Mouse (Mus musculus): ENCODE data around the gene Prep. TPM values are rescaled to one million over a fixed set of nuclear protein-coding genes. Genes with fewer than 3 reads are reported as not detected.
A peak's percentile ranks its signal among the peaks of the same experiment; 100 is the strongest.

Gene Prep
- polyA plus RNA-seq, 1 experiment from 2014 or later = 41.7 TPM

GRCm38 (mm10) chr10:45136806-45137205, 69.8 kb downstream of the Prep start:
- no peak for DNase-seq (ENCODE audit: low spot score)
- 90% methylated on average over 7 of the region's 7 CpGs for WGBS
- no peaks in the 10 kb centered on the region for H3K9me3 ChIP-seq

GRCm38 (mm10) chr10:45139910-45140309, 72.9 kb downstream of the Prep start:
- Histone ChIP-seq H3K27ac (replicated peaks) (no peak overlapping the region), H3K27me3 (replicated peaks; ENCODE audit: low read depth, poor library complexity, severe bottlenecking) (no peaks in the 10 kb centered on the region), H3K9me3 (no peaks in the 10 kb centered on the region), H3K36me3 (replicated peaks) (peaks cover 51% of the 10 kb centered on the region), H3K4me1 (0 out of 2 replicates have a peak, but pooled peaks cover 3% of the 10 kb centered on the region), H3K4me3 (no peak overlapping the region)
- WGBS = 72% methylated on average over 4 of the region's 4 CpGs
- DNase-seq (ENCODE audit: low spot score) = no peak

More at GRCm38 (mm10) chr10:45136806-45137205, 69.8 kb downstream of the Prep start:
- peaks cover 44% of the 10 kb centered on the region for H3K36me3 ChIP-seq (replicated peaks)
- no peak overlapping the region for H3K27ac ChIP-seq (replicated peaks)
- H3K4me3 ChIP-seq = no peak overlapping the region
- H3K4me1 ChIP-seq = 0 out of 2 replicates have a peak, but pooled peaks cover 3% of the 10 kb centered on the region
- H3K27me3 ChIP-seq (replicated peaks; ENCODE audit: low read depth, poor library complexity, severe bottlenecking) = no peaks in the 10 kb centered on the region

- DNase-seq (ENCODE audit: low spot score) = no peak
- no peaks in the 10 kb centered on the region for H3K9me3 ChIP-seq
- no peaks in the 10 kb centered on the region for H3K27me3 ChIP-seq (replicated peaks; ENCODE audit: low read depth, poor library complexity, severe bottlenecking)
- 92% methylated on average over 7 of the region's 7 CpGs for WGBS
- H3K4me1 ChIP-seq = 0 out of 2 replicates have a peak, but pooled peaks cover 3% of the 10 kb centered on the region
- peaks cover 47% of the 10 kb centered on the region for H3K36me3 ChIP-seq (replicated peaks)
- H3K27ac ChIP-seq (replicated peaks) = no peak overlapping the region
- H3K4me3 ChIP-seq = no peak overlapping the region
These were observed 73.6 kb downstream of the Prep start for GRCm38 (mm10) chr10:45140474-45141212.

GRCm38 (mm10) chr10:45142359-45142758, 75.4 kb downstream of the Prep start:
- Histone ChIP-seq H3K4me1 (peaks cover 16% of the 10 kb centered on the region), H3K9me3 (no peaks in the 10 kb centered on the region), H3K27me3 (replicated peaks; ENCODE audit: low read depth, poor library complexity, severe bottlenecking) (no peaks in the 10 kb centered on the region), H3K36me3 (replicated peaks) (peaks cover 33% of the 10 kb centered on the region), H3K27ac (replicated peaks) (no peak overlapping the region), H3K4me3 (no peak overlapping the region)
- DNase-seq (ENCODE audit: low spot score) = no peak
- 88% methylated on average over 5 of the region's 5 CpGs for WGBS

GRCm38 (mm10) chr10:45144038-45144817, 77.2 kb downstream of the Prep start:
- 93% methylated on average over 6 of the region's 6 CpGs for WGBS
- no peak overlapping the region for H3K4me3 ChIP-seq
- no peak for DNase-seq (ENCODE audit: low spot score)

GRCm38 (mm10) chr10:45146821-45147220, 79.8 kb downstream of the Prep start:
- Histone ChIP-seq H3K36me3 (replicated peaks) (peaks cover 67% of the 10 kb centered on the region), H3K9me3 (no peaks in the 10 kb centered on the region), H3K27me3 (replicated peaks; ENCODE audit: low read depth, poor library complexity, severe bottlenecking) (no peaks in the 10 kb centered on the region), H3K4me3 (no peak overlapping the region), H3K27ac (replicated peaks) (peak overlapping the region; percentile 31), H3K4me1 (peaks cover 13% of the 10 kb centered on the region)
- WGBS = 39% methylated on average over 6 of the region's 6 CpGs
- DNase-seq (ENCODE audit: low spot score) = no peak

More at GRCm38 (mm10) chr10:45144038-45144817, 77.2 kb downstream of the Prep start:
- H3K4me1 ChIP-seq = peaks cover 16% of the 10 kb centered on the region
- H3K36me3 ChIP-seq (replicated peaks) = peaks cover 41% of the 10 kb centered on the region
- no peaks in the 10 kb centered on the region for H3K27me3 ChIP-seq (replicated peaks; ENCODE audit: low read depth, poor library complexity, severe bottlenecking)
- H3K27ac ChIP-seq (replicated peaks) = no peak overlapping the region
- H3K9me3 ChIP-seq = no peaks in the 10 kb centered on the region

- H3K36me3 ChIP-seq (replicated peaks) = peaks cover 87% of the 10 kb centered on the region
- no peak for DNase-seq (ENCODE audit: low spot score)
- 67% methylated on average over 5 of the region's 5 CpGs for WGBS
- H3K4me1 ChIP-seq = peaks cover 9% of the 10 kb centered on the region
- no peaks in the 10 kb centered on the region for H3K27me3 ChIP-seq (replicated peaks; ENCODE audit: low read depth, poor library complexity, severe bottlenecking)
- H3K27ac ChIP-seq (replicated peaks) = no peak overlapping the region
- no peaks in the 10 kb centered on the region for H3K9me3 ChIP-seq
- no peak overlapping the region for H3K4me3 ChIP-seq
These were observed 84.1 kb downstream of the Prep start for GRCm38 (mm10) chr10:45151137-45151536.

- 93% methylated on average over 12 of the region's 12 CpGs for WGBS
- Histone ChIP-seq H3K9me3 (no peaks in the 10 kb centered on the region), H3K27ac (replicated peaks) (no peak overlapping the region), H3K36me3 (replicated peaks) (peaks cover 95% of the 10 kb centered on the region), H3K27me3 (replicated peaks; ENCODE audit: low read depth, poor library complexity, severe bottlenecking) (no peaks in the 10 kb centered on the region), H3K4me1 (peaks cover under 1% of the 10 kb centered on the region; the same call in 1 of the 2 replicates), H3K4me3 (no peak overlapping the region)
- DNase-seq (ENCODE audit: low spot score) = no peak
These were observed 85.0 kb downstream of the Prep start for GRCm38 (mm10) chr10:45151771-45152692.

GRCm38 (mm10) chr10:45154557-45155060, 87.6 kb downstream of the Prep start:
- Histone ChIP-seq H3K4me3 (no peak overlapping the region), H3K4me1 (no peaks in the 10 kb centered on the region), H3K27me3 (replicated peaks; ENCODE audit: low read depth, poor library complexity, severe bottlenecking) (no peaks in the 10 kb centered on the region), H3K36me3 (replicated peaks) (peaks cover 99% of the 10 kb centered on the region), H3K9me3 (no peaks in the 10 kb centered on the region), H3K27ac (replicated peaks) (no peak overlapping the region)
- 94% methylated on average over 14 of the region's 14 CpGs for WGBS
- DNase-seq (ENCODE audit: low spot score) = no peak

- no peaks in the 10 kb centered on the region for H3K9me3 ChIP-seq
- no peak overlapping the region for H3K27ac ChIP-seq (replicated peaks)
- 86% methylated on average over 8 of the region's 8 CpGs for WGBS
- H3K4me1 ChIP-seq = no peaks in the 10 kb centered on the region
- DNase-seq (ENCODE audit: low spot score) = no peak
- H3K36me3 ChIP-seq (replicated peaks) = peaks cover 6% of the 10 kb centered on the region
- no peak overlapping the region for H3K4me3 ChIP-seq
- H3K27me3 ChIP-seq (replicated peaks; ENCODE audit: low read depth, poor library complexity, severe bottlenecking) = no peaks in the 10 kb centered on the region
These were observed 98.8 kb downstream of the Prep start for GRCm38 (mm10) chr10:45165851-45166250.

- Histone ChIP-seq H3K4me1 (no peaks in the 10 kb centered on the region), H3K4me3 (no peak overlapping the region), H3K36me3 (replicated peaks) (no peaks in the 10 kb centered on the region), H3K27me3 (replicated peaks; ENCODE audit: low read depth, poor library complexity, severe bottlenecking) (no peaks in the 10 kb centered on the region), H3K27ac (replicated peaks) (no peak overlapping the region), H3K9me3 (no peaks in the 10 kb centered on the region)
- 89% methylated on average over 8 of the region's 8 CpGs for WGBS
- no peak for DNase-seq (ENCODE audit: low spot score)
These were observed 106.9 kb downstream of the Prep start for GRCm38 (mm10) chr10:45173927-45174326.

GRCm38 (mm10) chr10:45174345-45174744, 107.3 kb downstream of the Prep start:
- no peaks in the 10 kb centered on the region for H3K27me3 ChIP-seq (replicated peaks; ENCODE audit: low read depth, poor library complexity, severe bottlenecking)
- no peak overlapping the region for H3K27ac ChIP-seq (replicated peaks)
- no peaks in the 10 kb centered on the region for H3K9me3 ChIP-seq
- H3K36me3 ChIP-seq (replicated peaks) = no peaks in the 10 kb centered on the region
- H3K4me3 ChIP-seq = no peak overlapping the region
- H3K4me1 ChIP-seq = no peaks in the 10 kb centered on the region
- WGBS = 91% methylated on average over 3 of the region's 3 CpGs
- DNase-seq (ENCODE audit: low spot score) = no peak

All from embryonic facial prominence, embryonic 10.5 days (tissue).